ENCODE assay signal across 1 mouse cellular context in the genomic region with DNA sequence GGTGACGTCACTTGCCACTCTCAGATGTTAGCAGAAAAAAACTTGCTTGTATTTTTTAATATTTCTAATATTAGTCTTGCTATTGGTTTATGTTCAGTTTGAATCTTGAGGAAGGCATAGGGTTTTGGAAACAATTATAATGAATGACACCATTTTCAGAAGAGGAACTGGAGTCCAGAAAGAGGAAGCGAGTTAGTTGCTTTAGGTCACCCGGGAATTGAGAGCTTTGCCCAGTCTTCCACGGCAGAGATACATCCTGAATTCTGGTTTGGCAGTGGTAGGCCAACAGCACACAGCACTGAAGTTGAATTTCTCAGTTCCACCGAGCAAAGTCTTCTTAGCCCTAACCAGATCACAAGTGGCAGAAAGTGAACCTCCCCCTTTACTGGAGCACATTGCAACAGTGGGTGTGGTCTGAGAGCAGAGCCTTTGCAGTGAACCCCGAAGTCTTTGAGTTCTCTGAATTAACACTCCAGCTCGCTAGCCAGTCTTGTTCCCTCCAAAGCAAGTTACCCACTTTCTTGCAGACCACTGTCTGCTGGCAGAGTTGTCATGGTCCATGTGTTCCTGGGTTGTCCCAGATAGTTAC.
TF ChIP-seq lines count a peak whose summit lies in the region.

No protein-coding gene starts in this region.

TF ChIP-seq in CH12.LX, 34 proteins besides CTCF, POLR2A, EP300 and RAD21 (continued from another document):
- TF ChIP-seq POLR2AphosphoS2 (IDR thresholded peaks at IDR 0.05; ENCODE audit: low read depth, low read length) = no peak
- TF ChIP-seq UBTF (IDR thresholded peaks at IDR 0.05; ENCODE audit: low read depth, low read length) = no peak
- TF ChIP-seq PAX5 (IDR thresholded peaks at IDR 0.05; ENCODE audit: low read length) = no peak
- peak; percentile 83; the same call in 1 of the 2 replicates for TF ChIP-seq RCOR1 (conservative IDR thresholded peaks at IDR 0.05; ENCODE audit: low read depth, low read length)
- TF ChIP-seq IRF4 (IDR thresholded peaks at IDR 0.05; ENCODE audit: low read depth, low read length) = peak; percentile 95
- no peak for TF ChIP-seq ZKSCAN1 (IDR thresholded peaks at IDR 0.05; ENCODE audit: borderline replicate concordance, low read depth, low read length)
